Mouse (Mus musculus): ENCODE measurements around the gene Mpv17l2. TPM values are rescaled to one million over a fixed set of nuclear protein-coding genes. Genes with fewer than 3 reads are reported as not detected.

Mpv17l2 gene
- total and polyA plus RNA-seq, 3 experiments, result 13.5 to 89.1 (median 63.1) TPM

GRCm38 (mm10) chr8:70756476-70757040 lies 4.2 kb downstream of the Mpv17l2 start:
- DNase-seq (ENCODE audit: low spot score) (no peak), ATAC-seq (ENCODE audit: extremely low read depth, insufficient number of reproducible peaks, low FRiP score, poor library complexity, severe bottlenecking) (no peak)

GRCm38 (mm10) chr8:70755661-70756475 lies 4.9 kb downstream of the Mpv17l2 start:
- ATAC-seq (ENCODE audit: extremely low read depth, insufficient number of reproducible peaks, low FRiP score, poor library complexity, severe bottlenecking) (no peak), DNase-seq (ENCODE audit: low spot score) (no peak)

More at GRCm38 (mm10) chr8:70756476-70757040, 4.2 kb downstream of the Mpv17l2 start:
- peaks cover 84% of the 10 kb centered on the region for H3K4me1 ChIP-seq (ENCODE audit: insufficient read depth, low read depth, low read length)
- no peak overlapping the region for H3K4me3 ChIP-seq (ENCODE audit: low read depth, low read length)
- H3K36me3 ChIP-seq (replicated peaks), result peaks cover 51% of the 10 kb centered on the region
- H3K27me3 ChIP-seq (ENCODE audit: insufficient read depth, low read length), result no peaks in the 10 kb centered on the region
- H3K9me3 ChIP-seq (replicated peaks), result no peaks in the 10 kb centered on the region
- TF ChIP-seq TAL1 (conservative IDR thresholded peaks at IDR 0.05; ENCODE audit: low read depth, low read length), result no peak
- TF ChIP-seq CTCF (IDR thresholded peaks at IDR 0.05; ENCODE audit: low read depth, low read length), result no peak
- TF ChIP-seq POLR2AphosphoS5 (IDR thresholded peaks at IDR 0.05; ENCODE audit: insufficient replicate concordance, low read depth, low read length), result no peak
- no peak for TF ChIP-seq GATA1 (IDR thresholded peaks at IDR 0.05; ENCODE audit: borderline replicate concordance, low read length)
- TF ChIP-seq GATA2 (IDR thresholded peaks at IDR 0.05; ENCODE audit: borderline replicate concordance, low read depth, low read length), result no peak

GRCm38 (mm10) chr8:70754871-70755660 lies 5.7 kb downstream of the Mpv17l2 start:
- TF ChIP-seq POLR2AphosphoS5 (IDR thresholded peaks at IDR 0.05; ENCODE audit: insufficient replicate concordance, low read depth, low read length) (no peak), GATA1 (IDR thresholded peaks at IDR 0.05; ENCODE audit: borderline replicate concordance, low read length) (no peak), TAL1 (conservative IDR thresholded peaks at IDR 0.05; ENCODE audit: low read depth, low read length) (no peak)
- DNase-seq (ENCODE audit: low spot score) (no peak), ATAC-seq (ENCODE audit: extremely low read depth, insufficient number of reproducible peaks, low FRiP score, poor library complexity, severe bottlenecking) (no peak)
- peaks cover 75% of the 10 kb centered on the region for H3K4me1 ChIP-seq (ENCODE audit: insufficient read depth, low read depth, low read length)
- peaks cover 4% of the 10 kb centered on the region for H3K27me3 ChIP-seq (ENCODE audit: insufficient read depth, low read length)
- peak overlapping the region; percentile 86 for H3K4me3 ChIP-seq (ENCODE audit: low read depth, low read length)
- H3K36me3 ChIP-seq (replicated peaks), result peaks cover 51% of the 10 kb centered on the region
- no peaks in the 10 kb centered on the region for H3K9me3 ChIP-seq (replicated peaks)

More at GRCm38 (mm10) chr8:70755661-70756475, 4.9 kb downstream of the Mpv17l2 start:
- Histone ChIP-seq H3K9me3 (replicated peaks) (no peaks in the 10 kb centered on the region), H3K4me3 (ENCODE audit: low read depth, low read length) (peak overlapping the region; percentile 86), H3K27me3 (ENCODE audit: insufficient read depth, low read length) (no peaks in the 10 kb centered on the region), H3K4me1 (ENCODE audit: insufficient read depth, low read depth, low read length) (peaks cover 79% of the 10 kb centered on the region), H3K36me3 (replicated peaks) (peaks cover 51% of the 10 kb centered on the region)
- no peak for TF ChIP-seq TAL1 (conservative IDR thresholded peaks at IDR 0.05; ENCODE audit: low read depth, low read length)
- TF ChIP-seq CTCF (IDR thresholded peaks at IDR 0.05; ENCODE audit: low read depth, low read length), result no peak
- no peak for TF ChIP-seq POLR2AphosphoS5 (IDR thresholded peaks at IDR 0.05; ENCODE audit: insufficient replicate concordance, low read depth, low read length)
- TF ChIP-seq GATA2 (IDR thresholded peaks at IDR 0.05; ENCODE audit: borderline replicate concordance, low read depth, low read length), result no peak
- no peak for TF ChIP-seq GATA1 (IDR thresholded peaks at IDR 0.05; ENCODE audit: borderline replicate concordance, low read length)

DNA sequence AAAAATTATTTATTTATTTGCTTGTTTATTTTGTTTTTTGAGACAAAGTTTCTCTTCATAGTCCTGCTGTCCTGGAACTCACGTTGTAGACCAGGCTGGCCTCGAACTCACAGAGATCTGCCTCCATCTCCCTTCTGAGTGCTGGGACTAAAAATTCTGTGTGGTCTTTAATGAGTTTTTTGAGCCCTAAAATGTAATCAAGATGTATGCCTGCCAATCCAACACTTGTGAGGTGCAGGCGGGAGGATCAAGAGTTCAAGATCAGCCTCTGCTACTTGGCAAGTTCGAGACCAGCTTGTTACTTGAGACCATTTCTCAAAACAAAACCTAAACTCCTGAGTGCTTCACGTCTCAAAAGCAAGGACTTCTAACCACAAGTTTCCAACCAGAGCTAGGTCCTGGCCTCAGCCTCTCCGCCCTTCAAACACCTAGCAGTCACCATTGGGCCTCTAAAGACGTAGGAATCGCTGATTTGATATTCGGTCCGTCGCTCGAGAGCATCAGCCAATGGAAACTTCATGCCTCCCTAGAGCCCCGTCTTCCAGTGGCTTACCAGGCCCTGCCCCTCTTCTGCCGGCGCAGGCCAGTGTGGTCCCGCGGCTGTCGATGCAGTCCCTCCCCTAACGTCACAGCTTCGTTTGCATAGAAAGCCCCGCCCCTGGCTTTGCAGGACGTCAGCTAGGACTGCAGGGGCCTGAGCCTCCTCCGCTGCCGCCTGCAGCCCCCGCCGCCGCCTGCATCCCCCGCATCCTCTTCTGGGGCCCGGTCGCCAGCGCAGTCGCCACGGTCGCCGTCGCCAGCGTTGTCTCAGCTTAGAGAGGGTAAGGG lies 6.5 kb downstream of the Mpv17l2 start, which contains the start of gene Rab3a:
TSS of gene Rab3a (plus strand) at position 637 of the 828 bp plus-strand sequence.
- Histone ChIP-seq H3K27me3 (ENCODE audit: insufficient read depth, low read length) (peaks cover 11% of the 10 kb centered on the region), H3K9me3 (replicated peaks) (no peaks in the 10 kb centered on the region), H3K36me3 (replicated peaks) (peaks cover 44% of the 10 kb centered on the region), H3K4me3 (ENCODE audit: low read depth, low read length) (peak within 1 kb of the TSS; percentile 86), H3K4me1 (ENCODE audit: insufficient read depth, low read depth, low read length) (peaks cover 67% of the 10 kb centered on the region)
- peak; percentile 98 for DNase-seq (ENCODE audit: low spot score)
- no peak for TF ChIP-seq POLR2AphosphoS5 (IDR thresholded peaks at IDR 0.05; ENCODE audit: insufficient replicate concordance, low read depth, low read length)
- TF ChIP-seq GATA1 (IDR thresholded peaks at IDR 0.05; ENCODE audit: borderline replicate concordance, low read length), result no peak
- no peak for TF ChIP-seq CTCF (IDR thresholded peaks at IDR 0.05; ENCODE audit: low read depth, low read length)
- no peak for TF ChIP-seq TAL1 (conservative IDR thresholded peaks at IDR 0.05; ENCODE audit: low read depth, low read length)
- TF ChIP-seq GATA2 (IDR thresholded peaks at IDR 0.05; ENCODE audit: borderline replicate concordance, low read depth, low read length), result no peak
- peak; percentile 97 for ATAC-seq (ENCODE audit: extremely low read depth, insufficient number of reproducible peaks, low FRiP score, poor library complexity, severe bottlenecking)

GRCm38 (mm10) chr8:70753151-70753550 lies 7.6 kb downstream of the Mpv17l2 start:
- H3K9me3 ChIP-seq (replicated peaks), result no peaks in the 10 kb centered on the region
- H3K27me3 ChIP-seq (ENCODE audit: insufficient read depth, low read length), result peaks cover 21% of the 10 kb centered on the region
- peaks cover 33% of the 10 kb centered on the region for H3K36me3 ChIP-seq (replicated peaks)
- TF ChIP-seq POLR2AphosphoS5 (IDR thresholded peaks at IDR 0.05; ENCODE audit: insufficient replicate concordance, low read depth, low read length) (no peak), TAL1 (conservative IDR thresholded peaks at IDR 0.05; ENCODE audit: low read depth, low read length) (no peak), GATA2 (IDR thresholded peaks at IDR 0.05; ENCODE audit: borderline replicate concordance, low read depth, low read length) (no peak), GATA1 (IDR thresholded peaks at IDR 0.05; ENCODE audit: borderline replicate concordance, low read length) (no peak), CTCF (IDR thresholded peaks at IDR 0.05; ENCODE audit: low read depth, low read length) (no peak)
- no peak for ATAC-seq (ENCODE audit: extremely low read depth, insufficient number of reproducible peaks, low FRiP score, poor library complexity, severe bottlenecking)
- peak; percentile 89 for DNase-seq (ENCODE audit: low spot score)
- H3K4me1 ChIP-seq (ENCODE audit: insufficient read depth, low read depth, low read length), result peaks cover 56% of the 10 kb centered on the region
- peak overlapping the region; percentile 69 for H3K4me3 ChIP-seq (ENCODE audit: low read depth, low read length)

Data from G1E (cell line).